Mouse (Mus musculus) adipocyte (in vitro differentiated cells): ENCODE measurements at regions not wholly inside any gene's neighbourhood (a gene's known extent, or its start where the extent isn't known, plus 50 kb on each side); places are given as distances from the start of the nearest gene placed in this dataset.

Experiments used
- DNase-seq: peaks from one replicate; pipeline ENCODE4 v3.0.0-alpha.2; 2016; ENCODE audit warnings: low spot score

DNA sequence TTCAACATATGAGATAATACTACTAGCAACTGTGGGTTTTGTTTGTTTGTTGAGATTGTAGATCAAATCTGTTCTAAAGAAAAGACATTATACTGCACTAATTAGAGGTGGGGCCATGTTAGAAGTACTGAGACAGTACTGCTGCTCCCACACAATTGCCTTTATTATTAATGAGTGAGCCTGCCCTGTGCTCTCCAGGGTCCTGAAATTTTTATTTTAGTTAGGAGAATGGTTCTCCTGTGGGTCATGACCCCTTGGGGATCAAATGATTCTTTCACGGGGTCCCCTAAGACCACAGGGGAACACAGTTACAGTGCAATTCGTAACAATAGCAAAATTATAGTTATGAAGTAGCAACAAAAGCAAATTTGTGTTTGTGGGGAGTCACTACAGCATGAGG lies 268.8 kb downstream of the Gm9195 start:
- DNase-seq = no peak

DNA sequence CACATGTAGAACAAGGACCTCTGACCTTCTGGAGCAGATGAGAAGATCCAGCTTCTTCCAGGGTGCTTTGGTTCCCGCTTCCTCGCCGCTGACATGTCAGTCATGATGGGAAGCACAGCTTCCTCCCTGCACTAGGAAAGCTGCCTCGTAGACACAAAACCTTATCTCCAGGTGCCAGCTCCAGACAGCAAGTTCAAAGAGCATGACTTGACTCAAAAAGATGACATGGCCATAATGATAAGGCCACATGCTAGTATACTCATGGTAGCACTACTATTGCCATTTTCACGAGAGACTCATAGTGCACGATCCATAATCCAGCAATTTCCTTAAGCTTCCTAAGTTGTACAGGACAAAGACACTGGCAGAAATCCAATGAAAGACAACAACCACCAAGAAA lies 272.1 kb downstream of the Gm9195 start:
- no peak for DNase-seq

GRCm38 (mm10) chr14:72200307-72200706 lies 291.3 kb downstream of the Gm9195 start:
- no peak for DNase-seq

- no peak for DNase-seq
Measured at GRCm38 (mm10) chr14:72199900-72200299, 291.7 kb downstream of the Gm9195 start.

- no peak for DNase-seq
Measured at GRCm38 (mm10) chr14:72197972-72198371, 293.7 kb downstream of the Gm9195 start.

DNA sequence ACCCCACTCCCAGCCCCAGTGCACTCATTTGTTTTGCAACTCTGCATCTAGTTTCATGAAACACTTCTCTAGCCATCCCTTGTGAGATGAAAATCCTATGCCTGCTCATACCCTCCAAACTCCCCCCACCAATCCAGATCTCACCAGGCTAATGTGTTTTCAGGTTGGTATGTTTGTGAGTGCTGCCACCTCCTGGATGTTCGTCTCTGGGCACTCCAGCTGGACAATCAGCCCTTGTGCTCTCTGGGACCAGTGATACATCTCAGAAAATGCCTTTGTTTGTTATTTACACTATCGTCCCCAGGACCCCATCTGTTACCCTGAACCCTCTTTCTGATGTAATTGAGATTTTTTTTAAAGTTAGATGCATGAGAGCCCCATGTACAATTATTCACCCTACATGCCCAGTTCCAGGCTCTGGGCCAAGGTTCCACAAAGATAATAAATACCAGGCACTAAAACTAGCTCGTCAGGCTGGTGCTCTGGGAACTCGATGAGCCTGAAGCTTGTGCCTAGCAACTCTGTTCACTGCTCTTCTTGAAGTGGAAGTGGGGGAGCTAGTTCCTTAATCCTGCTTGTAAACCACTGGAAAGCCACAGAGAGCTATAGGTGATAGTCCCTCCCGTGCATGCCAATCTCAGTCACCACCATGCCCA lies 304.2 kb downstream of the Gm9195 start:
- no peak for DNase-seq

- no peak for DNase-seq
Measured at GRCm38 (mm10) chr14:72175751-72176150, 315.9 kb downstream of the Gm9195 start.

DNA sequence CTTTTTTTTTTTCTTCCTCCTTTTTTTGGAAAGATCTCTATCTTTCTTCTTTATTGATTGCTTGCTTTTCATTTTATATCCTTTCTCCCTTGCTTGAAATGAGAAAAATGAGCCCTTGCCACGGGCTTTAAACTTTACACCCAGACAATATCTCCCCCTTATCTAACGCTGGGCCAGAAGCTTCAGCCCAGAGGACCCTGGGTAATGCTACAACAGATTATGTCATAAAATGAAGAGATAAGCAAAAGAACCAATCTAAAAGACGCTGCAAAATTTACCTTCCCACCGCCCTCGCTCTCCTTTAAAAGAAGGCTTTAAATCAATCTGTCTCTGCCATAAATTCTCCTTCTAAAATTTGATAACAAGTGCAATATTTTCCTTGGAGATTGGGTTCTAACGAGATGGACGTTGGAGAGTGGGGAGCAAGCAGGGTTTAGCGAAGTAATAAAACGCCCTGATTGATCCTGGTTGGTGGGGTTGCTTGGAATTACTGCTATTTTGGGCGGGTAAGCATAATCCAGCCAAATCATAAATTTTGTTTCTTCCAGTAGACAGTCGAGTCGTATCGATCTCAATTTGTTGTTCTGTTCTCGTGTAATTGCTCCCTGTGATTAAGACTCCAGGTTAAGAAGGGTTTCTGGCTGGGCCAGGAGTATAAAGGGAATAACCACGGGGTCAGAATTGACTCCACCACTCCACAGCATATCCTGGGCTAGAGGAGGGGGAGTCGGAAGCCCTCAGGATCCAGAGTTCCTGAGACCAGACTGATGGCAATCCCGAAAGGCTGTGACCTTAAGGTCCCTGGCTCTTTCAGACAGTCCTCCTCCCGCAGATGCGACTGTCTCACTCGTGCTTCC lies 318.9 kb downstream of the Gm9195 start:
- DNase-seq = no peak

- no peak for DNase-seq
Measured at GRCm38 (mm10) chr14:72171777-72172176, 319.9 kb downstream of the Gm9195 start.

DNA sequence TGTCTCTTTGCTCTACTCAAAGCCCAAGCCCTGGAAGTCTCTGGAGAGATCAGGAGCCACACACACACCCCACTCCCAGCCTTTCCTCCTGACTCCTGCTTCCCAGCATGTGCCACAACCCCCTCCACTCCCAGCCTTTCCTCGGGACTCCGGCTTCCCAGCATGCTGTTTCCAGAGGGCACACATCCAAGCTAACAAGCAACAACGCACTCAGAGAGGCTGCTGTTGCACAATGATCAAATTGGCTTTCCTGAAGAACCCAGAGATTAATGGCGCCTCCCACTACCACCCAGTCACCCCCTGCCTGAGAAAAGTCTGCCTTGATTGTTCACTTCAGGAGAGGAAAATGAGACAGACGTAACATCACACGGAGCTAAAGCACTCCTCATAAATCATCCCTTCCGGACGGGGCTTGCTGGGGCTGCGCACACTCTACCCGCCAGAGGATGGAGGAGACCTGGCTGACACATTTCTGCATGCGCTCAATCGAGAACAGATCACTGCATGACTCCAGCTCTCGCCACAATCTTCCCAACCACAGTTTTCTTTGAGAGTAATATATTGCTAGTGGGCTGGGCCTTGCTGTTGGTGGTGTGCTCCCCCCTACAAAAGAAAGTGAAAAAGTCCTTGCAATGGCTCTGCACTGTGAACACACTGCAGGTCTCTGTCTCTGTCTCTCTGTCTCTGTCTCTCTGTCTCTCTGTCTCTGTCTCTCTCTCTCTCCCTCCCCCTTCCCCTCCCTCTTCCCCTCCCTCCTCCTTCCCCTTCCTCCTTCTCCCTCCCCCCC lies 332.9 kb downstream of the Gm9195 start:
- no peak for DNase-seq

- no peak for DNase-seq
Measured at GRCm38 (mm10) chr14:72155197-72155907, 336.3 kb downstream of the Gm9195 start.

GRCm38 (mm10) chr14:72151676-72152075 lies 340.0 kb downstream of the Gm9195 start:
- DNase-seq = no peak

DNA sequence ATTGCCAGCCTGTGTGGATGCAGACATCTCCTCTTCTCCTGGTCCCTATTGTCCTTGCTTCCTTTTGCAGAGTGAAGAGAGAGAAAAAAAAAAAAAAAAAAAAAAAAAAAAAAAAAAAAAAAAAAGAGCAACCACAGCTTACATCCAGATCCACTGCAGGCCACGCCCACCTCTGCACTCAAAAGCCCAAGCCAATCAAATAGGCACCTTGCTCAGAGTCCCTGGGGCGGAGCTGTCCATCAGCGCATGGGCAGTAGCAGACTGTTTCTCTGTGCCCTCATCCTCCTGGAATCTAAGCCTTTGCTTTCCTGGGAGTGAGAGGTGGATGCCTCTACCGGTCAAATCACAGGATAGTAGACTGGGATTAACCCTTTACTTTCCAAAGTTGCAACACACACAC lies 342.2 kb downstream of the Gm9195 start:
- no peak for DNase-seq

DNA sequence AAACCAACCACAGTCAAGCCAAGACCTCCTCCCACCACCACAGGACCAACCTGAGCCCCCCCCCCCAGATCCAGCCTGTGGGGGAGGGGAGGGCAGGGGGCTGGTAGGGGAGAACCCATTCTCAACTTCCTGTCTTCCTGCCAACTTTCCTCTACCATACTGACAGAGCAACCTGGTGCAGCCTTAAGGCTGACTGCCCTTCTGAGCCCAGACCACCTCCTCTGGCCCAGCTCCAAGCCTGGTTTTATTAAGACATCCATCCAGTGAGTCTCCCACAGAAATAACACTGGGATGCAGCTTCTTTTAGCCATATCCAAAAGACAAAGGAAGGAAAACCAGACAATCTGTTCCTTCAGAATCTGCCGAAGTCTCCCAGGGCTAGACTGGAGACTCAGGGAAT lies 342.8 kb downstream of the Gm9195 start:
- DNase-seq = no peak

- no peak for DNase-seq
Measured at GRCm38 (mm10) chr14:72146381-72146780, 345.3 kb downstream of the Gm9195 start.

GRCm38 (mm10) chr14:72142883-72143487 lies 348.7 kb downstream of the Gm9195 start:
- DNase-seq = no peak

GRCm38 (mm10) chr14:72141136-72141535 lies 350.5 kb downstream of the Gm9195 start:
- DNase-seq = no peak

DNA sequence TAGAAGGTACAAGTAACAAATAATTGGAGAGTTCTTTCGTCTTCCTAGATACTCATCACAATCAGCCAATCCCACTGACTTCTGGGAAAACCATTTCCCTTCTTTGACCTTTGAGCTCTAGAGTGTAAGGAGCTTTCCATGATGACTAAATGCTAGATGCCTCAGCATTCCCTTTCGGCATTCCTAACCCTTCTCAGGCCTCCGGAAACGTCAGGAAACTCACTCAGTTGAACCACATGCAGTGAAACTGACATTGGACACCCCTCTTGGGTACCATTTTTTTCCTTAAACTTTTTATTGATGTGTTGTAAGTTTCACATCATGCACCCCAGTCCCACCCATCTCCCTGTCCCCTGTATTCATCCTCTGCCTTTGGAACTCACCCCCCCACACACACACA lies 361.5 kb downstream of the Gm9195 start:
- no peak for DNase-seq

GRCm38 (mm10) chr14:72121786-72122185 lies 369.9 kb downstream of the Gm9195 start:
- no peak for DNase-seq

- DNase-seq = no peak
Measured at GRCm38 (mm10) chr14:72121006-72121405, 370.6 kb downstream of the Gm9195 start.

DNA sequence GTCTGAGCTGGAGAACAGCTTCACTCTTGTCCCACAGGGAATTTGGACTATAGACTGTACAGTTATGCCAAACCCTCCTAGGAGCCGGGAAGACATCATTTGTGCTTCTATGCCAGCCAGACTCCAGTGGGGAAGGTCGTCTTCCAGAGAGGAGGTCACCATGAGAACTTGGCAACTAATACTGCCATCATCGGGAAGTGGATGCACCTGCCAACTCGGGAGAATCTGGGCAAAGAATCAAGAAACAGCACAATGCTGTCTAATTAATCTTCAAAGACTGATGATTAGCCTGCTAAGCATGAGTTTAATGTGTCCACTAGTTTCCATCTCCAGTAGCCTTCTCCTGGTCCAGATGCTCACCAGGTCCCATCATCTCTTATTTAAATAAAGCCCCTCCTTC lies 374.8 kb downstream of the Gm9195 start:
- DNase-seq = no peak
